Mouse (Mus musculus): ENCODE data around the gene Elovl5.

The Elovl5 gene

GRCm38 (mm10) chr9:77928769-77929168 is 11.6 kb downstream of the Elovl5 start:
- no peak for DNase-seq (ENCODE audit: low spot score in 2 of 2)

GRCm38 (mm10) chr9:77929296-77929695 is 12.1 kb downstream of the Elovl5 start:
- DNase-seq (ENCODE audit: low spot score in 2 of 2): no peak

DNA sequence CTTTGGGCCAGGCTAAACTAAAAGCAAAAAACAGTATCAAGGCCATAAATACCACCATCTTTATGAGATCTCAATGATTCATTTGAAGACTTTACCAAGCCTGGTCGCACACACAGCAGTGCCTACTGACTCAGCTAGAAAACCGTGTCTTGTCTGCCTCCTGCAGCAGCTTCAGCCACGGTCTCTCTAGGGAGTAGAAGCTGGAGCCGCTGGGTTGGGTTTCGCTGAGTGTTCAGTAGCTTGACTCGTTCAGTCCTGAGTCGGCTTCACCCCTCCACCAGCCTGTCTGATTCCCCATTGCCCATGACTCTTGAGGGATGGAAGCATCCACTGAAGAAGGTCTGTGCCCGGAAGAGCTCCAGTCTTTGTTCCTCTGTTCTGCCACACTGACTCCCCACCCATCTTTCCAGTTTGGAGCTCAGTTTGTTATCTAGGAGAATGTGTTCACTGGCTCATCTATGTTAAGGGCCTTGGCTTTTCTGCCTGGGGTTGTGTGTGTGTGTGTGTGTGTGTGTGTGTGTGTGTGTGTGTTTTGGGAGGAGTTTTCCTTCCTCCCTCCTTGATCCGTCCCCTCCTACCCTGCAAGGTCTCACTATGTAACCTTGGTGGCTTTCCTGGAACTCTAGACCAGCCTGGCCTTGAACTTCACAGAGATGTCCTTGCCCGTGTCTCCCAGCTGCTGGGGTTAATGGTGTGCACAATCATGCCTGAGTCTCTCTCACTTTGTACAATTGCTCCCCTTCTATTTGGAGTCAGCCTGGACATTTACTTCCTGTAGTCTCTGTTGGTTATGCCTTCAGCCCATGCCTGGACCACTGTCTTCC is 13.1 kb downstream of the Elovl5 start:
- DNase-seq (ENCODE audit: low spot score in 2 of 2): no peak

DNA sequence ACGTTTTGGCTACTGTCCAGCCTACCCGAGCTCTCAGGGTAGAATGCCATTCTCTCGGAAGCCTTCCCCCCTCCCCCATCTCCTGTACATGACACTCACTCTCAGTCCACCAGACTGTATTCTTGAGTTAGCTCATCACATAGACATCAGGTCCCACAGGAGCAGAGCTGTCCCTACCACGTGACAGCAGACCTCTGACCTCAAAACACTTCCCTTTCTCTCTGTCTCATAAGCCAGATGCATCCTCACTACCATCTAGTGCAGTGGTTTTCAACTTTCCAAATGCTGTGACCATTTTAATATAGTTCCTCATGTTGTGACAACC is 13.7 kb downstream of the Elovl5 start:
- DNase-seq (ENCODE audit: low spot score in 2 of 2): no peak

DNA sequence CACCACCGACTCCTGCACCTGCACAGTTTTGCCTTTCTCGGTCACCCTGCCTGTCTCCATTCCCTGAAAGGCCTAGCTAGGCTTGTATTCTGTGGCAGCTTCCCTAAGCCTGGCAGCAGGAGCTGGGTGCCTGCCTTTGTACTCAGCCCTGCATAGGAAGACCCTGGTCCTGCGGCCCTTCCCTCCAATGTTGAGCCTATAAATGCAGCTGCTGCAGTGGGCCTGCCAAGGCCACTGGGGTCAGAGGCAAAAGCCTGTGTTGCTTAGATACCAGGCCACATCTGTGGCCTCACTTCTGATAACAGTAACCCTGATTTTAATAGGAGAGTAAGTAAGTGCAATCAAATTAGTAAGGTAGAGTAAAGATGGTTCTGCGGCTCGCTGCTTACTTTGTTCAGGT is 14.6 kb downstream of the Elovl5 start:
- DNase-seq (ENCODE audit: low spot score in 2 of 2): no peak

GRCm38 (mm10) chr9:77935818-77936611 is 18.9 kb downstream of the Elovl5 start:
- DNase-seq (ENCODE audit: low spot score in 2 of 2): no peak

GRCm38 (mm10) chr9:77937875-77938274 is 20.7 kb downstream of the Elovl5 start:
- no peak for DNase-seq (ENCODE audit: low spot score in 2 of 2)

DNA sequence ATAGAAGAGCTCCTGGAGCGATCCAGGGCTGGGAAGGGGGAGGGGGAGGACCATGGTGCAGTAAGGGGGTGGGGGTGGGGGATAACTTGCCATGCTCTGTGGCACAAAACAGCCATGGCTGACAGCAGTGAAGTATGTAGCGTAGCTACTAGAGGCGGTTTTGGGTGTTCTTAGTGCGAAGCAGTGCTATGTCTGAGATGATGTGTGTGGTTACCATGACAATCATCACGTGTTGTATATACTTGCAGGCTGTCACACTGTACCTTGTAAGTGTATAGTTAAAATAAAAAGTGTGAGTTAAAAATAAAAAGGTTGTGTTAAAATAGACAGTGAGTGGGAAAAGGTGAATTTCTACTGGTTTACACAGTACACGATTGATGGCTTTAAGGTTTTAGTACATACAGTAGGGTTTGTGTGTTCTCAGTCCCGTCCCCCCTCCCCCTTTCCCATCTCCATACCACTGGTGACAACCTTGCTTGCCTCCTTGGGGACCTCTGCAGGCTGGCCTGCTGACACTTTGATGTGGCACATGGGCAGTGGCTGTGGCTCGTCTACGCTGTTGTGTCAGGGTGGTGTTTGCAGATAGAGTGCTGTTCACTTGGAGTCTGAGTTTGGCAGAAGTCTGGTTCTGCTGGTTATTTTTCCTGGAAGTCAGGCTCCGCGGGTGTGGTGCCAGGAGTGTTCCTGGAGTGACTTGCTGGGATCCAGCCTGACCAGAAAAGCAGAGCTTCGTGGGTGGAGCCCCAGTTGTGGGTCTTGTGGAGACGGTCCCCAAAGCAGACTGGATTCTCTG is 21.8 kb downstream of the Elovl5 start:
- DNase-seq (ENCODE audit: low spot score in 2 of 2): peak in 1 of 2 experiments; percentile 19

GRCm38 (mm10) chr9:77939554-77939920 is 22.4 kb downstream of the Elovl5 start:
- no peak for DNase-seq (ENCODE audit: low spot score in 2 of 2)

GRCm38 (mm10) chr9:77941058-77941457 is 23.9 kb downstream of the Elovl5 start:
- DNase-seq (ENCODE audit: low spot score in 2 of 2): no peak

GRCm38 (mm10) chr9:77941836-77942235 is 24.7 kb downstream of the Elovl5 start:
- no peak for DNase-seq (ENCODE audit: low spot score in 2 of 2)

- DNase-seq (ENCODE audit: low spot score in 2 of 2): no peak
Observed at GRCm38 (mm10) chr9:77942411-77942810, 25.2 kb downstream of the Elovl5 start.

DNA sequence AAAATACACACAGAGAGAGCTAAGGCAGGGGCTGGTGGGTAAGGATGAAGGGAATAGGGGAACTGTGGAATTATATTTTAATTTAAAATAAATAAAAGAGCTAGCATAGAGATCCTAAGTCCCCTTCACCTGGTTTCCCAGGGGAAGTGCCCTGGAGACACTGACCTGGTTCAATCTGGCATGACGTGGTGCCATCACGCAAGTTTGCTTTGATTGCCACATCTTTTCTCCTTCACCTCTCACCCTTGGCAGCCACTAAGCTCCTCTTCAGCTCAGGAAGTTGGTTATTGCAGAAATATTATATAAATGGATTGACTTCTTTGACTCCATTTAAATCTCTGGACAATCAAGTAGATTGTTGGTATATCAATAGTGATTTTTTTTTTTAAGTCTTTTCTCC is 26.2 kb downstream of the Elovl5 start:
- no peak for DNase-seq (ENCODE audit: low spot score in 2 of 2)

DNA sequence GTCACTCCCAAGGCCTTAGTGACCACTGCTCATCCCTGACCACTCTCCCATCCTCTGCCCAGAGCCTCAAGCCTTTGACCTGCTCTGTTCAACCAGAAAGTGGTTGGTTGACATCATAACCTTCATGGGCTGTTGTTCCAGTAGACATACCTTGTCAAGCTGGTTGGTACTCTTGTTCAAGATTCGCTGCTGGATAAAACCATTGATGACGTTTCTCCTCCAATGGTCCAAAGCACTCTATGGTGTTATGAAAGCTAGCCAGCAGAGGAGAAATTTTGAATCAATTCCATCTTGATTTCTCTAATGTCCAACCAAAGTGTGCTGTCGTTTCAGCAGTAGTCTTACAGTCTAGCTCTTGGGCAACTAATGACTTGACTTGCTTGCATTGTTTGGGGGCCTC is 27.0 kb downstream of the Elovl5 start:
- no peak for DNase-seq (ENCODE audit: low spot score in 2 of 2)

DNA sequence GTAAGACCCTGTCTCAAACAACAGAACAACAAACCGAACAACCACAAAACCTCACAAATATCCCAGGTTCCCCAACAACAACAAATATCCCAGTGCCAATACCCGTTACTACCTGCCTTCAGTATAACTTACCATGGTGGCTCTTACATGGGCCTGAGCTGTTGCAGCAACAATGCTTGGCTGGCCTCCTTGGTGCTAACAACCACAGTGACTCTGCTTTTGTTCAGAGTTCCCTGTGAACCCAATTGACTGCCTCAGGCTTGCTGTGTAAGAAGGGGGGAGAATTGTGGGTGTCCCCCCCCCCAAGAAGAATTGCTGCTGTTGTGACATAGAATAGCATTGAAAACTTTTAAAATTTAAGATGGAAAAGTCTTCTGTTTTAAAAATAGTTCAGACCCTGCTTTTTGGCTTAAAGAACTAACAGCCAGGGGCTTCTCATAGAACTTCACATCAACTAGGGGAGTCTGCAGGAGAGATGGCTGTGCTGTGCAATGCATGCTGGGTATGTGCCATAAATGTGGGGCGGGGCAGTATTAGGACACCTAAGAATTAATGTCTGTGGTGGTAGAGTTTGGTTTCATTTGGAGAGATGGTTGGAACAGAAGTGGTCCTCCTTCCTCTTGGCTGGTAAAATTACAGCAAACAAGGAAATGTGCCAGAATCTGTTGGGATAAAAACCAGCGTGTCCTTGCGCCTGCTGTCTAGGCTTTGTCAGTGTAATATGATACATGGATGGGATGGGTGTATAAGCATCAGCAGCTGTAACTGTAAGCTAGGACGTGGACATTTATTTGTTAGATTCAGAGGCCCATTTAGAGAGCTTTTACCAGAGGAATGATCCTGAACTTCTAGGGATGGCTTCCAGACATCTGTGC is 28.9 kb downstream of the Elovl5 start:
- no peak for DNase-seq (ENCODE audit: low spot score in 2 of 2)

- no peak for DNase-seq (ENCODE audit: low spot score in 2 of 2)
Observed at GRCm38 (mm10) chr9:77948214-77948613, 31.1 kb downstream of the Elovl5 start.

DNA sequence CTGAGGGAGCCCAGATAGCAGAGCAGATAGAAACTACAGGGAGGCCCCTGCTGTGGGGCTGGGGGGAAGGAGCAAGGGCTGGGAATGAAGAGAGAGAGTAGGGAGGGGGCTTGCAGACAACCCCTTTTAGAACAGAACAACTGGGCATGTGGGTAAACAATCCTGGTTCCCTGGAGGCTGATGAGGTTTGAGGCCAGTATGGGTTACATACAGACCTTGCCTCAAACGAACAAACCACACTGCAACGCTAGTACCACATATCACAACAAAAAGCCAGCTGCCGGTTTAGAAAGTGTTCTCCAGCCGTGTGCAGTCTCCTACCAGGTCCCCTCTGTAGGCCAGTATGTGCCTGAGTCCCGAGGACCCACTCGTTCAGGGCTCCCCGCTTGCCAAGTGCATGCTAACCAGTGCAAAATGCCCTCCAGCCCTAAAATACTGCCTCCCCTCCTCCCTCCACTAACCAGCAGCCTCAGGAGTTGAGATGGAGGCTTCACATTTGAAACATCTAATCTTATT is 32.6 kb downstream of the Elovl5 start:
- no peak for DNase-seq (ENCODE audit: low spot score in 2 of 2)

GRCm38 (mm10) chr9:77950841-77951475 is 33.8 kb downstream of the Elovl5 start:
- DNase-seq (ENCODE audit: low spot score in 2 of 2): no peak

DNA sequence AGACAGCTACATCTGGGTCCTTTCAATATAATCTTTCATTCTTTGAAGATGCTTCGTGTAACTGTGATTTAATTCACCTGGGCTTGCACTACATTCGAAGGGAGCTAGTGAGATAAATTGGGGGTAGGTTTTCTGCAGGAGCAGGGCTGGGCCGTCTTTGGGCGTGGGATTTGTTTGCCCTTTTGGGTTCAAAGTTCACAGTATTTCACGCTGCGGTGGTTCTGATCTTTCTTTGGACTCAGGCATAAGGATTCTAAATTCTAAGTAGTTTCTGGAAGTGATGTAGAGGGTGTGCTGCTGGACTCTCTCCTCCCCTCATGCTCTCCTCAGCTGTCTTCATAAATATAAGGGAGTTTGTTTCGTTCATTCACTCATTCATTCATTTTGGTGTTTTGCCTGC is 34.8 kb downstream of the Elovl5 start:
- DNase-seq (ENCODE audit: low spot score in 2 of 2): no peak

DNA sequence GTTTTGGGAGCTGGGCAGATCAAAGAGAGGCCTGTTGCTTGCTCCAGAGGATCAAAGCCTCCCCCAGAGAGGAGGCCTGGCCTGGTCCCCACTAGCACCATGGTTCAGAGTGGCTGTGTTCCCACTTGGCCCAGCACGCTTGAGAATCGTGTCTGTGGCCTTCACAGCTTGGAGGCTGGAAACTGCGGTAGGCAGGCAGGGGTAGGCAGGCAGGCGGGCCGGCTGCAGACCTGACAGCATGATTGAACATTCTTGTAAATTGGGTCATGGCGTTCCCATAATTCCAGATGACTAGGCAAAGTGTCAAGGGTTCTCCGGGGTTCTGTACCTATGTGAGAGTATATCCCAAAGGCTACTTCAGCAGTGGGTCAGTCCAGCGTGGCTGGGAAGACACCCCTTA is 35.9 kb downstream of the Elovl5 start:
- DNase-seq (ENCODE audit: low spot score in 2 of 2): peak in 1 of 2 experiments; percentile 36

DNA sequence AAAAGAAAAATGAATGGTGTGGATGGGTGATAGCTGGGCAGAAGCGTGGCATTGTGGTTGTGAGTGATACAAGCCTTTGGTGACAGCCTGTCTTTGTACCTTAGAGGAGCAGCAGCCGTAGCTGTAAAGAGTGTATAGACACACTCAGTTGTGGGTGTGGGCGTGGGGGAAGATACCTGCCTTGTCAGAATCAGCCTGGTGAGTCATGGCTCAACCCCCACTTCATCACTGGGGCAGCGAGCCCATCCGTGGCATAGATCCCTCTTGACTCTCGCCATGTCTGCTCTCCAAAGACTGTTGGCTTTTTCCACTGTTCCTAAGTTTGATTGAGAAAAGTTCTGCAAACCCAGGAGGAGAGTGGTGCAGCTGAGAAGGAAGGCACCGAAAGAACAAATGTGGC is 37.3 kb downstream of the Elovl5 start:
- no peak for DNase-seq (ENCODE audit: low spot score in 2 of 2)
